Mouse (Mus musculus): ENCODE data around the gene Eef1b2. TPM values are rescaled to one million over a fixed set of nuclear protein-coding genes. Genes with fewer than 3 reads are reported as not detected.

Eef1b2 gene
- total RNA-seq, 2 experiments from 2014 or later, result 390 to 404 TPM

Small RNAs within 50 kb of the gene (microRNA-seq; reads per million reads assigned to microRNA genes)
- gene Gm24557, result 0 reads per million in 2 experiments
- 0 reads per million in 2 experiments for gene Gm27512

Other genes with a start within 250 kb of the Eef1b2 start
- gene Ino80d, start 62.2 kb upstream of the Eef1b2 start, total RNA-seq (2021), result 10 to 100 TPM; 27.2 to 28.9 TPM
- 100 to 1,000 TPM; 150 to 164 TPM for gene Ndufs1, start within 50 bp of the Eef1b2 start, total RNA-seq (2021)
- under 1 TPM; 0.19 to 0.28 TPM for gene Gpr1, start 37.7 kb downstream of the Eef1b2 start, total RNA-seq (2021)
- gene Zdbf2, start 96.4 kb downstream of the Eef1b2 start, total RNA-seq (2021), result 10 to 100 TPM; 20.9 to 21.3 TPM